Mouse (Mus musculus) mouse embryonic stem cell (cell line): ENCODE data around the gene Rnf144b.

Source experiments
- in situ Hi-C, 2 experiments: fragments of 300-500 bp; cut with MboI; formaldehyde crosslinking; loops; 1 replicate in 1 of 2; 3 replicates in 1 of 2; pipeline ENCODE4 v1.14.3; 2019 to 2020; ENCODE audit warnings: low sequenced_read_pairs in 2 of 2, low pct_unique_long_range_greater_than_20kb in 1 of 2, mixed read lengths in 1 of 2; ENCODE audit not compliant: unreplicated experiment in 1 of 2

Gene Rnf144b

DNA sequence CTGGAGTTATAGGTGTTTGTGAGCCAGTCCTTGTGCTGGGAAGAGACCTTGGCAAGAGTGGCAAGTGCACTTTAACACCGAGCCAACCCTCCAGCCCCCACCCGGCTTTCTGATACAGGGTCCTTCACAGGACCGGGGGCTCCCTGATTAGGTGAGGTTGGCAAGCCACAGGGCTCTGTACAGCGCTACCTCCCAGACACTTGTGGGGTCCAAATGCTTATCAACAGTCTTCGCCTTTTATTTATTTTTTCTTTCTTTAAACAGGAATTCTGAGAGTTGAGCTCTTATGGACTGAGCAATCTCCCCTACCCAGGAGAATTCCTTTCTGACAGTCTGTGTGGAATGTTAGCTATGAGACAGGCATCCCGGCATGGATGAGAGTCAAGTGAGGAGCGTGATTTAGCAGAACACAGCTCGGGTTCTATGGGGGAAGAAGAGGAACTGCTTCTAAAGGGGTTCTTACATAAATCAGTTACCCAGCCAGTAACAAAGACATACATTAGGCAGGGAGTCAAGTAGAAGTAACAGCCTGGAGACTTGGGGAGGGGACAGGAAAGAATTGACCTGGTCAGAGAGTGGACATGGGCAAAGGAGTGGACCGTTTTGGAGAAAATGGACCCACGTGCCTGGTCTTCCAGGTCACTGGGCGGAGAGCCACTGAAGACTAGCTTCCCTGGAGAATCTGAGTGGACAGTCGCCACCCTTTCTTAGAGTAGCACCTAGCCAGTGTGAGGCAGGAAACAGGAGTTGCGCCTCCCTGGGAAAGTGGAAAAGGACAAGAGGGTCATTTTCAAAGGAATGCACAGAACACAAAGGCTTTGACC lies 154.8 kb downstream of the Rnf144b start:
- in situ Hi-C loops = no loop called here

DNA sequence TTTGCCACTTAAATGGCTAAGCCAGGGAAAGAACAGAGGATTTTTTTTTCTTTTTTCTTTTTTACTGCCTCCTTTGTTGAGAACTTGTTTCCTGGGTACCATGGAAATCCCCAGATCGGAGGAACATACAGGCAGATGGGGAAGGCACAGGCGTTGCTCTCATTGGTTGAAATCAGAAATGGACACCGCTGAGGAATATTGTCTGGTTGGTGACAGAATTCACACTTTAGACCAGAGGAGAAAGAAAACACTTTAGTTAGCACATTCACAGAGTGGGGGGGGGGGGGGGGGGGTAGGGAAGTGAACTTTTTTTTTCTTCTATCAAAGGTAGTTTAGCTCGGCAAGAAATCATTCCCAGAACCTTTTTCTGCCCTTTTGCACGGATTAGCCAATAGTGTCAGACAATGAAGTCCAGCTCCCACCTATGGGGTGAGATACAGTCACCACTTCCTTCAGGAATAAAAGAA lies 155.4 kb downstream of the Rnf144b start:
- in situ Hi-C loops = no loop called here

DNA sequence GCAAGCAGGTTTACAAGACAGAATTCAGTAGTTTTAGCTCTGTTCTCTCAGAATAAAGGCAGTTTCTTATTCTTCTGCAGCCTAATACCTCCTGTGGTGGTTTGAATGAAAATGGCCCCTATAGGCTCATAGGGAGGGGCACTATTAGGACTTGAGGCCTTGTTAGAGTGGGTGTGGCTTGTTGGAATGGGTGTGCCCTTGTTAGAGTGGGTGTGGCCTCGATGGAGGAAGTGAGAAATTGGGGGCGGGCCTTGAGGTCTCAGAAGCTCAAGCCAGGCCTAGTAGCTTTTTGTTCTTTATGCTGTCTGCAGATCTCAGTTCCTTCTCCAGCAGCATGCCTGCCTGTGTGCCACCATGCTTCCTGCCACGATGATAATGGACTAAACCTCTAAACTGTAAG lies 159.8 kb downstream of the Rnf144b start:
- in situ Hi-C loops = loop anchor here (5.0 to 10.0 kb wide), 3 partner anchors 127 to 207 kb away; no protein-coding TSS in a partner anchor

DNA sequence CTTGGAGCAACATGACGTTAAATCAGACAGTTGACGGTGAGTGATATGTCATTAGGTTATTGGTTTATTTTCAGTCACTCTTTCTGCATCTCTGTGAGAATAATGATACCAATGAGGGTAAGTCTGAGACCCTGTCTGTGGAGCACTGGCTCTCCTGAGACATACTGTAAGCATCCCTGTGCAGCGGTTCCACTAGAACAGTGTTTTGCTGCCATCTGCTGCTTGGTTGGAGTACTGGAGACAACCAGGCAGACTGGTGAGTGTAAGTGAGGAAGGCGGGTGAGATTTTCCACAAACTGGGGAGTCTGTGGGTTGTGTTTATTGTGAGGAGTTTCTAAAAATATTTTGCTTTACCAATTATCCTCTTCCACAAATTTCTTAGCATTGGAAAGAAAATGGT lies 166.0 kb downstream of the Rnf144b start:
- in situ Hi-C loops = loop anchor here (10.0 kb wide), 2 partner anchors 134 to 214 kb away; no protein-coding TSS in a partner anchor

DNA sequence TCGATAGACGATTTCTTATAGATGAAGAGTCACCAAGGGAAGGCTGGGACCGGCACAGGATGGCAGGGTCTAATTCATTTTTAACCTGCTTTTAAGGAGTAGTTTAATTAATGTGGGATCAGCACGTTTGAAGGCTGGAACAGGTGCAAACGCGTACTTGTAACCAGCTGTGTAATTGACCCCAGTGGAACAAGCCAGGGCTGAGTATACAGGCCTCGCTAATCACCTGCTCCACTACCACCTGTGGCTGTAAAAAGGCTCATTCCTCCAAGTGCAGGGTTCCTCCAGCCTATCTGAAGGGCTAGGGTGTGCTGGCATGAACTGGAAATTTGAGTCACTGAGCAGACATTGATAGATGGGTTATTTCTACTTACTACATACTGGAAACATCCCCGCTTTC lies 174.0 kb downstream of the Rnf144b start:
- in situ Hi-C loops = no loop called here
